Mouse (Mus musculus) liver, embryonic 16.5 days (tissue): ENCODE measurements around the gene Prkn. TPM values are rescaled to one million over a fixed set of nuclear protein-coding genes. Genes with fewer than 3 reads are reported as not detected.
A peak's percentile ranks its signal among the peaks of the same experiment; 100 is the strongest.

Experiments
- ATAC-seq: fragments of 200-750 bp; cut with Nextera tagmentation; 2 replicates; pipeline ENCODE4 v1.8.0; 2017; ENCODE audit warnings: low read depth, mild to moderate bottlenecking, moderate number of reproducible peaks, moderate library complexity
- H3K27ac ChIP-seq: fragments of 300-500 bp; sonication (generic); 2 replicates; pipeline ENCODE4 v1.5.1; 2014; ENCODE audit warnings: mild to moderate bottlenecking, low read length
- H3K27me3 ChIP-seq: fragments of 300-500 bp; sonication (generic); 2 replicates; pipeline ENCODE4 v1.6.1; 2014; ENCODE audit warnings: low read depth, low read length, mixed read lengths; ENCODE audit not compliant: control insufficient read depth, insufficient read depth
- H3K36me3 ChIP-seq: fragments of 300-500 bp; sonication (generic); 2 replicates; pipeline ENCODE4 v1.6.1; 2014; ENCODE audit warnings: mild to moderate bottlenecking; ENCODE audit not compliant: control insufficient read depth, insufficient read depth
- H3K4me1 ChIP-seq: fragments of 300-500 bp; sonication (generic); 2 replicates; pipeline ENCODE4 v1.6.1; 2014; ENCODE audit warnings: low read depth, low read length, mixed read lengths; ENCODE audit not compliant: control insufficient read depth
- H3K4me2 ChIP-seq: fragments of 300-500 bp; sonication (generic); 2 replicates; pipeline ENCODE4 v1.6.1; 2014; ENCODE audit warnings: low read depth, low read length, mixed read lengths
- H3K4me3 ChIP-seq: fragments of 300-500 bp; sonication (generic); 2 replicates; pipeline ENCODE4 v1.5.1; 2014; ENCODE audit warnings: low read depth, mild to moderate bottlenecking, low read length
- H3K9ac ChIP-seq: fragments of 300-500 bp; sonication (generic); 2 replicates; pipeline ENCODE4 v1.6.1; 2014; ENCODE audit warnings: low read depth, low read length
- H3K9me3 ChIP-seq: fragments of 300-500 bp; sonication (generic); replicated peaks from 2 replicates; pipeline ENCODE4 v1.6.1; 2016; ENCODE audit warnings: low read length; ENCODE audit not compliant: control insufficient read depth
- WGBS: fragments of 180-500 bp; shearing (Covaris S2); extraction: QIAGEN DNeasy Blood & Tissue Kit; methylation state at CpG from one replicate; pipeline ENCODE4 v1.1.7; 2014; ENCODE audit not compliant: insufficient replicate concordance; 5-methylcytosine and 5-hydroxymethylcytosine counted together
- polyA plus RNA-seq: library from polyadenylated mRNA; unstranded; fragments of >200 nt; fragmentation: Nextera tagmentation; extraction: Ambion mirVana; gene quantifications from 2 replicates; pipeline ENCODE4 v1.2.1, GENCODE M21; 2015

Gene Prkn
- polyA plus RNA-seq, 1 experiment from 2014 or later, result 0.70 TPM

- ATAC-seq, result no peak
- no peak overlapping the region for H3K4me2 ChIP-seq
- no peaks in the 10 kb centered on the region for H3K27me3 ChIP-seq
- no peak overlapping the region for H3K9ac ChIP-seq
- no peak overlapping the region for H3K4me3 ChIP-seq
- H3K4me1 ChIP-seq, result no peaks in the 10 kb centered on the region
- H3K27ac ChIP-seq, result no peak overlapping the region
- H3K9me3 ChIP-seq, result no peaks in the 10 kb centered on the region
- no peaks in the 10 kb centered on the region for H3K36me3 ChIP-seq
- 45% methylated on average over 3 of the region's 3 CpGs for WGBS
Measured at GRCm38 (mm10) chr17:12021326-12021725, 1181.1 kb downstream of the Prkn start.

GRCm38 (mm10) chr17:12029362-12029761 is 1189.2 kb downstream of the Prkn start:
- Histone ChIP-seq H3K36me3 (no peaks in the 10 kb centered on the region), H3K27me3 (0 out of 2 replicates have a peak, but pooled peaks cover 4% of the 10 kb centered on the region), H3K4me2 (no peak overlapping the region), H3K9me3 (no peaks in the 10 kb centered on the region), H3K4me3 (no peak overlapping the region), H3K4me1 (no peaks in the 10 kb centered on the region), H3K27ac (no peak overlapping the region), H3K9ac (no peak overlapping the region)
- ATAC-seq, result no peak
- WGBS, result 37% methylated on average over 5 of the region's 5 CpGs

DNA sequence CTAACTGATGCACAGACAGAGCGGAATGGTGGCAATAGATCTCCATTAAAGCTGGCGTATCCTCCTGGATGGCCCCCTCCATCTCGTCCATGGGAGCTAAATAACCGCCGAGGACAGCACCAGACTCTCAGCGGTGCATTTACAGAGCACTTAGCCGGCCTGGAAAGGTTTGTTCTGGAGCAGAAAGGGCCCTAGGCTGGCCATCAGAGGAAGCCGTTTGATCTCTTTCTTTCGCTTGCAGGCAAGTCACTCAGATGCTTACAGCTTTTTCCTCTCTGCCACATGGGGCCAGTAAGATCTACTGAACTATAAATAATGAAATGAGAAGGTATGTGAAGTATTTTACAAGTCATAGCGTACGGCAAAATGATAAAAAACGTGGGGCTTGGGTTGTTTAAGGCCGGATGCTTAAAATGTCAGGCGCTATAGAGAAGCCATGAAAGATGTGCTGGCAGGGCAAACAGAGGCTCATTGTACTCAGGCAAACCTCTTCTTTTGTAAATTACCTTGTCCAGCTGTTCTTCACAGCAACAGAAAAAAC is 1189.8 kb downstream of the Prkn start:
- ATAC-seq, result no peak
- 41% methylated on average over 14 of the region's 14 CpGs for WGBS

DNA sequence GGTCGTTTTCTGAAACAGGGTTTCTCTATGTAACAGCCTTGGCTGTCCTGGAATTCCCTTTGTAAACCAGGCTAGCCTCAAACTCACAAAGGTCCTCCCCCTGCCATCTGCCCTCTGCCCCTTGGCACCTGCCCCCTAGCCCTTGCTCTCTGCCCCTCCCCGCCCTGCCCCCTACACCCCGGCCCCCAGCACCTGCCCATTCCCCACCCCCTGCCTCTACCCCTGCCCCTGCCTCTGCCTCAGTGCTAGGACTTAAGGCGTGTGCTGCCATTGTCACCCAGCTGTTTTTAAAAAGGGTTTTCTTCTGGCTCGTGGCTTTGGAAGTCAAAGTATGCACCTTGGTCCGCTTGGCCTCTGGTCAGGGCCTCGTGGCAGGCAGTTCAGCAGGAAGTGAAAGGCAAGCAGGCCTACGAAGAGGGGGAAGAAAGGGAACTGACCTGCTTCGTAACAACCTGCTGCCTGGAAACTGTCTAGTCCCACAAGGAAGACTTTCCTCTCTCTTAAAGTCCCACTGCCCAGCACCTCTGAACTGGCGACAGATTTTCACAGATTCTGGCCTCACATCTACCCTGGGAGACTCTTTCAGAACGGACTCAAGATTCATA is 1190.5 kb downstream of the Prkn start:
- no peak overlapping the region for H3K4me3 ChIP-seq
- H3K27ac ChIP-seq, result no peak overlapping the region
- H3K9me3 ChIP-seq, result no peaks in the 10 kb centered on the region
- H3K27me3 ChIP-seq, result 0 out of 2 replicates have a peak, but pooled peaks cover 4% of the 10 kb centered on the region
- H3K9ac ChIP-seq, result no peak overlapping the region
- ATAC-seq, result no peak; the same call in 1 of the 2 replicates
- 0 out of 2 replicates have a peak overlapping the region, but pooled peaks have one; percentile 6 for H3K4me2 ChIP-seq
- H3K36me3 ChIP-seq, result no peaks in the 10 kb centered on the region
- H3K4me1 ChIP-seq, result no peaks in the 10 kb centered on the region
- WGBS, result 19% methylated on average over 11 of the region's 11 CpGs

More for the DNA sequence above, 1189.8 kb downstream of the Prkn start:
- Histone ChIP-seq H3K27me3 (0 out of 2 replicates have a peak, but pooled peaks cover 4% of the 10 kb centered on the region), H3K9ac (no peak overlapping the region), H3K36me3 (no peaks in the 10 kb centered on the region), H3K4me1 (no peaks in the 10 kb centered on the region), H3K27ac (no peak overlapping the region), H3K4me3 (no peak overlapping the region), H3K4me2 (no peak overlapping the region), H3K9me3 (no peaks in the 10 kb centered on the region)

DNA sequence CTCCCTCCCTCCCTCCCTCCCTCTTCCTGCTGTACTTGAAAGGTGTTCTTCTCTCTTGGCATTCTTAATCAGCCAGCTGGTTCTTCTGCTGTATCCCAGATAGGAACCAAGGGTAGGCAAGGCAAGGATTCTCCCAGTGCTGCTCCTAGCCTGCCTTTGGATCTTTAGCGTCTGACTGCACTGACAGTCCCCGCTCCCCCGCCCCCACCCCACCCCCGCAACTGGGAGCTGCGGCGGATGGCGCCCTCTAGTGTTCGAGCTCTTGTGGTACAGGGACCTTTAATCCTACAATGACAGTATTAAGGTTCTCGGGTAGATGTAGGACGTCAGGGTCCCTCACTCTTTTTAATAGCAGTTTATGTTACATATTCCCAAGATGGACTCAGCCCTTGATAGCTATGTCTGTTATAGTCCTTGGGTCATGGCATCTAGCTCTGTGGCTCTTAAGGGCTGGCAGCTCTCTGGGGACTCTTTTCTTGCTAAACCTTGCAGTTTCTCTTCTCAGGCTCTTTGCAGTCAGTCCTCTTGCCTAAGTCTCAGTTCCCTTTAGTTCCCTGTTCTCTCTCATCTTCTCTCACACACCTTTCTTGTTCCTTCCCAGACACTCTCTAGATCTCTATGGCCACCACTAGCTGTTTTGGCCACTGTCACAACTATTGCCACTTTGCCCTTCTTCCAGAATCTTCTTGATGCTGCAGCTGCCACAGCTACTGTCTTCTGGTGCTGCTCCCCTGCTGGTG is 1191.2 kb downstream of the Prkn start:
- Histone ChIP-seq H3K9me3 (no peaks in the 10 kb centered on the region), H3K9ac (no peak overlapping the region), H3K27me3 (0 out of 2 replicates have a peak, but pooled peaks cover 4% of the 10 kb centered on the region), H3K36me3 (no peaks in the 10 kb centered on the region), H3K27ac (no peak overlapping the region), H3K4me1 (peaks cover 1% of the 10 kb centered on the region), H3K4me2 (0 out of 2 replicates have a peak overlapping the region, but pooled peaks have one; percentile 6), H3K4me3 (no peak overlapping the region)
- peak; percentile 32; the same call in 1 of the 2 replicates for ATAC-seq
- WGBS, result 2% methylated on average over 10 of the region's 10 CpGs

GRCm38 (mm10) chr17:12032014-12032791 is 1192.0 kb downstream of the Prkn start:
- H3K36me3 ChIP-seq, result no peaks in the 10 kb centered on the region
- H3K9ac ChIP-seq, result no peak overlapping the region
- no peak overlapping the region for H3K27ac ChIP-seq
- no peak for ATAC-seq
- no peak overlapping the region for H3K4me2 ChIP-seq
- H3K4me3 ChIP-seq, result no peak overlapping the region
- 65% methylated on average over 10 of the region's 10 CpGs for whole genome bisulfite sequencing
- H3K4me1 ChIP-seq, result peaks cover 8% of the 10 kb centered on the region
- H3K9me3 ChIP-seq, result no peaks in the 10 kb centered on the region
- H3K27me3 ChIP-seq, result 0 out of 2 replicates have a peak, but pooled peaks cover 4% of the 10 kb centered on the region

GRCm38 (mm10) chr17:12035386-12035785 is 1195.2 kb downstream of the Prkn start:
- Histone ChIP-seq H3K4me3 (no peak overlapping the region), H3K9me3 (no peaks in the 10 kb centered on the region), H3K27ac (no peak overlapping the region), H3K36me3 (no peaks in the 10 kb centered on the region), H3K9ac (no peak overlapping the region), H3K27me3 (0 out of 2 replicates have a peak, but pooled peaks cover 2% of the 10 kb centered on the region), H3K4me1 (peaks cover 25% of the 10 kb centered on the region), H3K4me2 (no peak overlapping the region)
- ATAC-seq, result no peak
- WGBS, result 67% methylated on average over 5 of the region's 5 CpGs

- ATAC-seq, result no peak
- no peaks in the 10 kb centered on the region for H3K9me3 ChIP-seq
- H3K4me2 ChIP-seq, result peak overlapping the region; percentile 65
- peak overlapping the region; percentile 50 for H3K9ac ChIP-seq
- peak overlapping the region; percentile 40 for H3K4me3 ChIP-seq
- peak overlapping the region; percentile 92 for H3K27ac ChIP-seq
- WGBS, result 44% methylated on average over 6 of the region's 6 CpGs
- no peaks in the 10 kb centered on the region for H3K36me3 ChIP-seq
- peaks cover 31% of the 10 kb centered on the region for H3K4me1 ChIP-seq
- 0 out of 2 replicates have a peak, but pooled peaks cover 2% of the 10 kb centered on the region for H3K27me3 ChIP-seq
Measured at GRCm38 (mm10) chr17:12036205-12036604, 1196.0 kb downstream of the Prkn start.
